Mouse (Mus musculus): ENCODE data around the gene S1pr3. TPM values are rescaled to one million over a fixed set of nuclear protein-coding genes. Genes with fewer than 3 reads are reported as not detected.

S1pr3 gene
- polyA plus RNA-seq, 1 experiment from 2014 or later, result 50.4 TPM

Other genes with a start within 250 kb of the S1pr3 start
- gene Nxnl2, start 237.6 kb upstream of the S1pr3 start, polyA plus RNA-seq (2016; fragmentation: Nextera tagmentation; extraction: Ambion mirVana), result 0.49 and 0.56 TPM in 2 replicates
- gene Shc3, start 160.8 kb downstream of the S1pr3 start, polyA plus RNA-seq (2016; fragmentation: Nextera tagmentation; extraction: Ambion mirVana), result 2.2 and 3.1 TPM in 2 replicates
- gene Cks2, start 236.6 kb downstream of the S1pr3 start, polyA plus RNA-seq (2016; fragmentation: Nextera tagmentation; extraction: Ambion mirVana), result 420 and 444 TPM in 2 replicates
- 28.1 and 32.1 TPM in 2 replicates for gene Secisbp2, start 243.1 kb downstream of the S1pr3 start, polyA plus RNA-seq (2016; fragmentation: Nextera tagmentation; extraction: Ambion mirVana)